Mouse (Mus musculus) embryonic facial prominence, embryonic 10.5 days (tissue): ENCODE measurements around the gene Gm10217. TPM values are rescaled to one million over a fixed set of nuclear protein-coding genes. Genes with fewer than 3 reads are reported as not detected.

Experiments
- DNase-seq: peaks from one replicate; pipeline ENCODE4 v3.0.0-alpha.2; 2017; ENCODE audit warnings: low spot score
- H3K27ac ChIP-seq: fragments of 300-500 bp; sonication (generic); replicated peaks from 2 replicates; pipeline ENCODE4 v1.5.1; 2016; ENCODE audit warnings: mild to moderate bottlenecking
- H3K27me3 ChIP-seq: fragments of 300-500 bp; sonication (generic); replicated peaks from 2 replicates; pipeline ENCODE4 v1.6.1; 2016; ENCODE audit warnings: low read depth, mild to moderate bottlenecking; ENCODE audit not compliant: poor library complexity, severe bottlenecking
- H3K36me3 ChIP-seq: fragments of 300-500 bp; sonication (generic); replicated peaks from 2 replicates; pipeline ENCODE4 v1.6.1; 2016; ENCODE audit warnings: mild to moderate bottlenecking, moderate library complexity
- H3K4me1 ChIP-seq: fragments of 300-500 bp; sonication (generic); 2 replicates; pipeline ENCODE4 v1.6.1; 2016
- H3K4me3 ChIP-seq: fragments of 300-500 bp; sonication (generic); 2 replicates; pipeline ENCODE4 v1.5.1; 2016; ENCODE audit warnings: mild to moderate bottlenecking, moderate library complexity
- H3K9me3 ChIP-seq: fragments of 300-500 bp; sonication (generic); 2 replicates; pipeline ENCODE4 v1.6.1; 2016; ENCODE audit warnings: mild to moderate bottlenecking
- WGBS: fragments of 180-500 bp; shearing (Covaris S2); methylation state at CpG from one replicate; pipeline ENCODE4 v1.1.7; 2016; 5-methylcytosine and 5-hydroxymethylcytosine counted together
- polyA plus RNA-seq: library from polyadenylated mRNA; unstranded; fragments of >200 nt; fragmentation: Nextera tagmentation; extraction: Ambion mirVana; gene quantifications from 2 replicates; pipeline ENCODE4 v1.2.1, GENCODE M21; 2016

Gm10217 gene
- polyA plus RNA-seq = not detected in 2 replicates

DNA sequence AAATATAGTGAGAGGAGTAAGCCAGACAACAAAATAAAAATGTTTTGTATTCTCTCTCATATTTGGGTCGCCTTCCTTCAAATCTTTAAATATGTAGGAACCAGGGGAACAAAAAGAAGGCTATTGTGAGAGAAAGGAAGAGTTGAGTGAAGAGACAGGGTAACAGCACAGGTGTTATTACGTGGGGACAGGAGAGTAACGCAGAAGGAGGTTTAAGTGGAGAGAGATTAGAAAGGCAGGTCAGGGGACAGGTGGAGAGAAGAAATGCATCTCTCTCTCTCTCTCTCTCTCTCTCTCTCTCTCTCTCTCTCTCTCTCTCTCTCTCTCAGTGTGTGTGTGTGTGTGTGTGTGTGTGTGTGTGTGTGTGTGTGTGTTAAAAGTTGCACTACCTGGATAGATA is at the start of gene Gm10217:
TSS of gene Gm10217 (plus strand) at position 301 of the 400 bp plus-strand sequence.
- Histone ChIP-seq H3K27me3 (no peaks in the 10 kb centered on the region), H3K4me1 (0 out of 2 replicates have a peak, but pooled peaks cover 2% of the 10 kb centered on the region), H3K9me3 (no peaks in the 10 kb centered on the region), H3K27ac (no peak within 1 kb of the TSS), H3K36me3 (no peaks in the 10 kb centered on the region), H3K4me3 (no peak within 1 kb of the TSS)
- DNase-seq = no peak
- 89% methylated on average over 3 of the region's 3 CpGs for WGBS

- DNase-seq = no peak
- no peak overlapping the region for H3K27ac ChIP-seq
- 79% methylated on average over 8 of the region's 8 CpGs for WGBS
These were observed 39.3 kb upstream of the Gm10217 start for GRCm38 (mm10) chr8:9824770-9825169.

GRCm38 (mm10) chr8:9840257-9840656 is 23.8 kb upstream of the Gm10217 start:
- H3K36me3 ChIP-seq = no peaks in the 10 kb centered on the region
- no peaks in the 10 kb centered on the region for H3K4me1 ChIP-seq
- H3K27me3 ChIP-seq = no peaks in the 10 kb centered on the region
- no peak overlapping the region for H3K27ac ChIP-seq
- H3K4me3 ChIP-seq = no peak overlapping the region
- DNase-seq = no peak
- no peaks in the 10 kb centered on the region for H3K9me3 ChIP-seq
- WGBS = 88% methylated on average over 3 of the region's 3 CpGs

More at GRCm38 (mm10) chr8:9824770-9825169, 39.3 kb upstream of the Gm10217 start:
- Histone ChIP-seq H3K4me3 (no peak overlapping the region), H3K27me3 (no peaks in the 10 kb centered on the region), H3K4me1 (no peaks in the 10 kb centered on the region), H3K36me3 (no peaks in the 10 kb centered on the region), H3K9me3 (no peaks in the 10 kb centered on the region)

DNA sequence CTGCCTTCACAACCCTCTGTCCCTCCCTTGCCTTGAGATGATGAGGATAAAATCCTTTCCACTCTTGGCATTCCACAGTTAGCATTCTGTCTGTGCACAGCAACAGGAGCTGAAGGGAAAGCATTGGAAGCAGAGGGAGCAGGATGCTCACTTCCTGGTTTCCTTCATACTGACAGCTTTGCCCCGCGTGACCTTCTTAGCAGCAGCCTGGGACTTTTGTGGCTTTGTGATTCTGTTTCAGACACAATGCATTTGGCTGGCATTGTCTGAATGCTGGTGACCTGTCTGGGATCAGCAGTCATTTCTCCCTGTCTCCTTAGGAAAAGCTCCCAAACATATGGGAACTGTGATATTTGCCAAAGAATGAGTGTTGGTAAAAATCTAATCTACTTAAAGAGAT is 4.8 kb upstream of the Gm10217 start:
- no peak for DNase-seq
- Histone ChIP-seq H3K9me3 (no peaks in the 10 kb centered on the region), H3K36me3 (no peaks in the 10 kb centered on the region), H3K4me3 (no peak overlapping the region), H3K27ac (no peak overlapping the region), H3K4me1 (0 out of 2 replicates have a peak, but pooled peaks cover 2% of the 10 kb centered on the region), H3K27me3 (no peaks in the 10 kb centered on the region)
- WGBS = 25% methylated on average over 2 of the region's 2 CpGs

DNA sequence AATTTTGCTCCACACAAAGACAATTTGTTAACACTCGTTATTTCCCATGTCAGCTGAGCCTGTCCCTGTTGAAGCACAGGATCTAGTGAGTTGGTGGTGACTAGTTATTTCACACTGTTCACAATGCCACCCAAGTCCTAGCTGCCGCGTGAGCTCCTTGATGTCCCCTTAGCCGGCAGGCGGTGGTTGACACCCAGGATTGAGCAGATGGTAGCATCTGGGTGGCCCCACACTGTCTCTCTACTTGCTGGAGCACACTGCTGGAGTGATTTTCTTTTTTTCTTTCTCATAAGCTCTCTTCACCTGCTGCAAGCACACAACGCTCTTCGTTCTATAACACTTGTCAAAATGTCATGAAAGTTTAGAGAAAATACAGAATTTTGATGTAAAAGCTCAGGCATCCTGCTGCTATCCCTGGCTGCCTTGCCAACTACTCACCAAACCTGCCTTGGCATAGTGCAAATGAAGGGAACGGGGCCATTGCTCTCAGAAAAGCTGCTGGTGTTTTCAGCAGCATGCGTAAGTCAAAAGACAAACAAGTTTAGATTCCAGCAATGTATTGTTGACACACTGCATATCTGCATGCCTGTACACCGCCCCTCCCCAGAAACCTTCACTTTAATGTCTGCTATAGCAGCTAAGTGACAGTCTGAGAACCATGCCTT is 3.4 kb upstream of the Gm10217 start:
- H3K27ac ChIP-seq = no peak overlapping the region
- no peak for DNase-seq
- no peak overlapping the region for H3K4me3 ChIP-seq
- 84% methylated on average over 10 of the region's 10 CpGs for WGBS
- no peaks in the 10 kb centered on the region for H3K27me3 ChIP-seq
- H3K9me3 ChIP-seq = no peaks in the 10 kb centered on the region
- 0 out of 2 replicates have a peak, but pooled peaks cover 2% of the 10 kb centered on the region for H3K4me1 ChIP-seq
- no peaks in the 10 kb centered on the region for H3K36me3 ChIP-seq

DNA sequence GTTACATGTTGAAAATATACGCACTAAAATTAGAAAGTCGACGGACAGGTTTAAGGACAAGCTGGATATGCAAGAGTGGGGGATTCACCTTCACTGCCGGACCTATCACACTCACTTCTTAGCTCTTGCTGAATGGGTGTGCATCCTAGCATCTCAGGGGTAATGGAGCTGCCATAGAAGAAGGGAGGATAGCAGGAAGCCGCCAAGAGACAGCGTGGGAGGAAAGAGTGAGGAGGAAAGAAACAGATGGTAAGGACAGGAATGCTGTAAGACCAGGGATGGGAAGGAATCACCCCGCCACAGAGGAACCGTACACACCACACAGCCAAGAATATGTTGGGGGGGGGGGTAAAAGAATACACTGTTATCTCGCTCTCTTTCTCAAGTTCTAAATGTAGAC is 1.1 kb downstream of the Gm10217 start:
- DNase-seq = no peak
- Histone ChIP-seq H3K36me3 (no peaks in the 10 kb centered on the region), H3K4me3 (no peak overlapping the region), H3K9me3 (no peaks in the 10 kb centered on the region), H3K27me3 (no peaks in the 10 kb centered on the region), H3K27ac (no peak overlapping the region), H3K4me1 (no peaks in the 10 kb centered on the region)
- WGBS = 89% methylated on average over 9 of the region's 9 CpGs

DNA sequence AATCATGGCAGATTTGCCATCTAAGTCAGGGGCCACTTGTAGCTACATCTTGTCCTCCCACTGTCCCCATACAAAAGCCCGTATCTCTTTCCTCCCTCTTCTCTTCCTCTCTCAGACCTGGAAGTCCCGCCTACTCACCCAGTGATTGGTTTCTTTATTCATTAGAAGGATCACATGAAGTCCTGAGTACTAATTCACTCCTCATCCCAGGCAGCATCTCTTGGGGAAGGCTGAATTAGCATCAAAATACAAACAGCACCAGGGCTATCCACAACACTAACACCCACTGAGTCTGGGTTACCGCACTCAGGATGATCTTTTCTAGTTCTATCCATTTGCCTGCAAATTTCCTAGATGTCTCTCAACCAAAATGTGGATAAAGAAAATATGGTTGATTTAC is 4.0 kb downstream of the Gm10217 start:
- no peaks in the 10 kb centered on the region for H3K27me3 ChIP-seq
- no peaks in the 10 kb centered on the region for H3K9me3 ChIP-seq
- no peaks in the 10 kb centered on the region for H3K4me1 ChIP-seq
- WGBS = 53% methylated on average over 3 of the region's 3 CpGs
- DNase-seq = no peak
- H3K27ac ChIP-seq = no peak overlapping the region
- H3K4me3 ChIP-seq = no peak overlapping the region
- no peaks in the 10 kb centered on the region for H3K36me3 ChIP-seq

DNA sequence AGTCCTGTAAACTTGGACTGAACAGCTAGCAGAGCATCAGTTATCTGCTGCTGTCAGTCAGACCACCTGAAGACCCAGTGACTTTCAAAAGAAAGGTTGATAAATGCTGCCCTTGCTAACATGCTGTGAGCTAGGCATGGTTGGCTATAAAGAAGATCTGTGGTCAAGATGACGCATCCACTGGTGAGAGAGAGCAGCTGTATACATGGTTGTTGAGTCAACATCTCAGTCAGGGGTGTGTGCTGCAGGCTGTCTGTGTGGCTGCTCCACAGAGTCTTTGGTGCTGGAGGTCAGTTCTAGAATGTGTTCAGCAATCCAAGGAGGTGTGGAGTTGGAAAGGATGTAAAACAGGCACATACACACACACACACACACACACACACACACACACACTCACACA is 12.2 kb downstream of the Gm10217 start:
- H3K4me1 ChIP-seq = no peaks in the 10 kb centered on the region
- no peak overlapping the region for H3K27ac ChIP-seq
- H3K36me3 ChIP-seq = no peaks in the 10 kb centered on the region
- H3K4me3 ChIP-seq = no peak overlapping the region
- H3K27me3 ChIP-seq = no peaks in the 10 kb centered on the region
- no peaks in the 10 kb centered on the region for H3K9me3 ChIP-seq
- WGBS = 87% methylated on average over 1 of the region's 1 CpGs
- DNase-seq = no peak

GRCm38 (mm10) chr8:9879921-9880320 is 15.9 kb downstream of the Gm10217 start:
- Histone ChIP-seq H3K36me3 (no peaks in the 10 kb centered on the region), H3K9me3 (no peaks in the 10 kb centered on the region), H3K4me1 (no peaks in the 10 kb centered on the region), H3K27ac (no peak overlapping the region), H3K4me3 (no peak overlapping the region), H3K27me3 (no peaks in the 10 kb centered on the region)
- WGBS = 87% methylated on average over 4 of the region's 4 CpGs
- DNase-seq = no peak

DNA sequence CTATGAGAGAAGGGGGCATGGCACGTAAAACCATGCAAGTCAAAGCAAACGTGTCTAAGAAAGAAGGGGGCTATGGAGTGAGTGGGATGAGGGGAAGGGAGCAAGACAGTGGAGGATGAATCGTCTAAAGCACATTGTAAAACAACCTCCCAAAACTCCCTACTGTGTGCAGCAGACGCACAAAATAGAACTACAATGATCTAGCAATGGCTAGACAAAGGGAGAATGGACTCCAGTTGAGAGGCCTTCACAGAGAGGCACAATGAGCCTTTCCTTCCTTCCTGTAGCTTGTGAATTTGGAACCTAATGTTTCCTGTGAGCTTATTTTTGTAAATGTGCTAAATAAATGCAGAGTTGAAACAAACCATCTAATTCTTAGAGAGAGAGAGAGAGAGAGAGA is 22.7 kb downstream of the Gm10217 start:
- Histone ChIP-seq H3K9me3 (no peaks in the 10 kb centered on the region), H3K4me3 (no peak overlapping the region), H3K4me1 (no peaks in the 10 kb centered on the region), H3K36me3 (no peaks in the 10 kb centered on the region), H3K27ac (no peak overlapping the region), H3K27me3 (no peaks in the 10 kb centered on the region)
- no peak for DNase-seq
- WGBS = 60% methylated on average over 4 of the region's 4 CpGs

- Histone ChIP-seq H3K4me3 (no peak overlapping the region), H3K27ac (no peak overlapping the region), H3K36me3 (no peaks in the 10 kb centered on the region), H3K4me1 (peaks cover 7% of the 10 kb centered on the region; the same call in 1 of the 2 replicates), H3K27me3 (no peaks in the 10 kb centered on the region), H3K9me3 (no peaks in the 10 kb centered on the region)
- 81% methylated on average over 2 of the region's 2 CpGs for WGBS
- no peak for DNase-seq
These were observed 35.1 kb downstream of the Gm10217 start for GRCm38 (mm10) chr8:9899199-9899598.

DNA sequence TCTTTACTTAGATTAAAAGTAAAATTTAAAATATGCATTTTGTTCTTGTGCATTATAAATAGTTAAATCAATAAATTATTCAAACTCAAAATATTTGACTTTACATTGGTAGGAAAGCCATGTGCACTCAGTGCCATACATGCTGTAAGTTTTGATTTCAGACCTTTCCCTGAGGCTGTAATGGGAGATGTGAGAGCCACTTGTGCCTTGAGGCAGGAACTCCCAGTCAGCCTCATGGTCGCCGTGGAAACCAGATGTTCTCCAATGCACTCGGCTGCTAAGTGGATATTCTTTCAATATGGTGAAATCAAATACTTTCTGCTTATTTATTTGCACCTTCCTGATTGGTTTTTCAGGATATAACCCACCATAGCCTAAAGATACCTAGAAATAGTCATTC is 35.6 kb downstream of the Gm10217 start:
- peak; percentile 55 for DNase-seq
- no peak overlapping the region for H3K4me3 ChIP-seq
- no peaks in the 10 kb centered on the region for H3K9me3 ChIP-seq
- WGBS = 57% methylated on average over 3 of the region's 3 CpGs
- H3K27ac ChIP-seq = no peak overlapping the region
- H3K4me1 ChIP-seq = peaks cover 7% of the 10 kb centered on the region; the same call in 1 of the 2 replicates
- no peaks in the 10 kb centered on the region for H3K27me3 ChIP-seq
- no peaks in the 10 kb centered on the region for H3K36me3 ChIP-seq
